Mouse (Mus musculus): ENCODE results near the gene Zfp800. TPM values are rescaled to one million over a fixed set of nuclear protein-coding genes. Genes with fewer than 3 reads are reported as not detected.

Gene Zfp800
- polyA plus RNA-seq, 1 experiment from 2014 or later, result 23.2 TPM

GRCm38 (mm10) chr6:28260425-28261191, 137.2 kb downstream of the Zfp800 start:
- H3K4me2 ChIP-seq (replicated peaks; ENCODE audit: low read depth, low read length), result peak overlapping the region; percentile 86
- H3K27ac ChIP-seq (ENCODE audit: low read depth, low read length), result no peak overlapping the region; the same call in 1 of the 2 replicates
- H3K4me3 ChIP-seq (ENCODE audit: low read length), result peak overlapping the region; percentile 84
- no peaks in the 10 kb centered on the region for H3K27me3 ChIP-seq (ENCODE audit: control insufficient read depth, insufficient read depth, low read length)
- ATAC-seq (ENCODE audit: low FRiP score, low TSS enrichment), result no peak
- peak overlapping the region; percentile 79 for H3K9ac ChIP-seq (ENCODE audit: low read depth, low read length)
- no peaks in the 10 kb centered on the region for H3K9me3 ChIP-seq (ENCODE audit: control insufficient read depth, low read length)
- H3K4me1 ChIP-seq (ENCODE audit: control insufficient read depth, insufficient read depth, low read length), result no peaks in the 10 kb centered on the region
- WGBS, result 1% methylated on average over 50 of the region's 64 CpGs
- peaks cover 16% of the 10 kb centered on the region; the same call in 1 of the 2 replicates for H3K36me3 ChIP-seq (ENCODE audit: control insufficient read depth, insufficient read depth, low read length)

DNA sequence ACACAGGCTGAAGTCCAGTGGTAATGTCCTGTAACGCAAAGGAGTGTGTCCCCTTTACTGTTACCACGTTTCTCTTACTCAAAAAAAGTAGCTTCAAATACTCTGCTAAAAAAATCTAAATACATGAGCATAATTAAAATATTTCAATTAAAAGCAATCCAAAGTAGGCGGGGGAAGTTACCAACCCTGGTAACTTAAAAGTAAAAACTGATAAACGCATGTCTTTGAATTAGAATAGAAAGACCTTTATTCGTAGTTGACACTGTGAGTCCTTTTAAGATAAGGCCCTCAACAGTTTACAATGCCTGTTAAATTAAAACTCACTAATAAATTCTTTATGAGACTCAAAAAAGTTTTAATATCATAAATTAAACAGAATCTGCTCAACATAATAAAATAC, 138.1 kb downstream of the Zfp800 start:
- WGBS, result 91% methylated on average over 5 of the region's 5 CpGs
- H3K9ac ChIP-seq (ENCODE audit: low read depth, low read length), result no peak overlapping the region
- H3K4me1 ChIP-seq (ENCODE audit: control insufficient read depth, insufficient read depth, low read length), result no peaks in the 10 kb centered on the region
- no peaks in the 10 kb centered on the region for H3K9me3 ChIP-seq (ENCODE audit: control insufficient read depth, low read length)
- no peak overlapping the region for H3K4me2 ChIP-seq (replicated peaks; ENCODE audit: low read depth, low read length)
- no peak overlapping the region for H3K4me3 ChIP-seq (ENCODE audit: low read length)
- no peaks in the 10 kb centered on the region for H3K27me3 ChIP-seq (ENCODE audit: control insufficient read depth, insufficient read depth, low read length)
- H3K36me3 ChIP-seq (ENCODE audit: control insufficient read depth, insufficient read depth, low read length), result peaks cover 21% of the 10 kb centered on the region; the same call in 1 of the 2 replicates
- ATAC-seq (ENCODE audit: low FRiP score, low TSS enrichment), result no peak
- H3K27ac ChIP-seq (ENCODE audit: low read depth, low read length), result no peak overlapping the region

- H3K4me2 ChIP-seq (replicated peaks; ENCODE audit: low read depth, low read length), result no peak overlapping the region
- no peaks in the 10 kb centered on the region for H3K9me3 ChIP-seq (ENCODE audit: control insufficient read depth, low read length)
- H3K9ac ChIP-seq (ENCODE audit: low read depth, low read length), result no peak overlapping the region
- H3K27me3 ChIP-seq (ENCODE audit: control insufficient read depth, insufficient read depth, low read length), result no peaks in the 10 kb centered on the region
- H3K36me3 ChIP-seq (ENCODE audit: control insufficient read depth, insufficient read depth, low read length), result peaks cover 24% of the 10 kb centered on the region; the same call in 1 of the 2 replicates
- ATAC-seq (ENCODE audit: low FRiP score, low TSS enrichment), result no peak
- no peak overlapping the region for H3K4me3 ChIP-seq (ENCODE audit: low read length)
- 49% methylated on average over 1 of the region's 1 CpGs for WGBS
- H3K27ac ChIP-seq (ENCODE audit: low read depth, low read length), result no peak overlapping the region
- no peaks in the 10 kb centered on the region for H3K4me1 ChIP-seq (ENCODE audit: control insufficient read depth, insufficient read depth, low read length)
Measured at GRCm38 (mm10) chr6:28258440-28258839, 139.4 kb downstream of the Zfp800 start.

- 92% methylated on average over 1 of the region's 1 CpGs for WGBS
Measured at GRCm38 (mm10) chr6:28257772-28258171, 140.0 kb downstream of the Zfp800 start.

GRCm38 (mm10) chr6:28252790-28253189, 145.0 kb downstream of the Zfp800 start:
- Histone ChIP-seq H3K27me3 (ENCODE audit: control insufficient read depth, insufficient read depth, low read length) (no peaks in the 10 kb centered on the region), H3K4me2 (replicated peaks; ENCODE audit: low read depth, low read length) (no peak overlapping the region), H3K4me3 (ENCODE audit: low read length) (no peak overlapping the region), H3K36me3 (ENCODE audit: control insufficient read depth, insufficient read depth, low read length) (peaks cover 23% of the 10 kb centered on the region; the same call in 1 of the 2 replicates), H3K27ac (ENCODE audit: low read depth, low read length) (no peak overlapping the region), H3K9me3 (ENCODE audit: control insufficient read depth, low read length) (no peaks in the 10 kb centered on the region), H3K9ac (ENCODE audit: low read depth, low read length) (no peak overlapping the region), H3K4me1 (ENCODE audit: control insufficient read depth, insufficient read depth, low read length) (no peaks in the 10 kb centered on the region)
- no peak for ATAC-seq (ENCODE audit: low FRiP score, low TSS enrichment)

More at GRCm38 (mm10) chr6:28257772-28258171, 140.0 kb downstream of the Zfp800 start:
- ATAC-seq (ENCODE audit: low FRiP score, low TSS enrichment), result no peak
- Histone ChIP-seq H3K27ac (ENCODE audit: low read depth, low read length) (no peak overlapping the region), H3K27me3 (ENCODE audit: control insufficient read depth, insufficient read depth, low read length) (no peaks in the 10 kb centered on the region), H3K9ac (ENCODE audit: low read depth, low read length) (no peak overlapping the region), H3K9me3 (ENCODE audit: control insufficient read depth, low read length) (no peaks in the 10 kb centered on the region), H3K4me1 (ENCODE audit: control insufficient read depth, insufficient read depth, low read length) (no peaks in the 10 kb centered on the region), H3K4me2 (replicated peaks; ENCODE audit: low read depth, low read length) (no peak overlapping the region), H3K36me3 (ENCODE audit: control insufficient read depth, insufficient read depth, low read length) (peaks cover 27% of the 10 kb centered on the region; the same call in 1 of the 2 replicates), H3K4me3 (ENCODE audit: low read length) (no peak overlapping the region)

- Histone ChIP-seq H3K9ac (ENCODE audit: low read depth, low read length) (no peak overlapping the region), H3K27me3 (ENCODE audit: control insufficient read depth, insufficient read depth, low read length) (no peaks in the 10 kb centered on the region), H3K9me3 (ENCODE audit: control insufficient read depth, low read length) (no peaks in the 10 kb centered on the region), H3K4me1 (ENCODE audit: control insufficient read depth, insufficient read depth, low read length) (no peaks in the 10 kb centered on the region), H3K36me3 (ENCODE audit: control insufficient read depth, insufficient read depth, low read length) (peaks cover 18% of the 10 kb centered on the region), H3K27ac (ENCODE audit: low read depth, low read length) (no peak overlapping the region), H3K4me3 (ENCODE audit: low read length) (no peak overlapping the region), H3K4me2 (replicated peaks; ENCODE audit: low read depth, low read length) (no peak overlapping the region)
- WGBS, result 83% methylated on average over 2 of the region's 2 CpGs
- no peak for ATAC-seq (ENCODE audit: low FRiP score, low TSS enrichment)
Measured at GRCm38 (mm10) chr6:28248211-28248610, 149.6 kb downstream of the Zfp800 start.

DNA sequence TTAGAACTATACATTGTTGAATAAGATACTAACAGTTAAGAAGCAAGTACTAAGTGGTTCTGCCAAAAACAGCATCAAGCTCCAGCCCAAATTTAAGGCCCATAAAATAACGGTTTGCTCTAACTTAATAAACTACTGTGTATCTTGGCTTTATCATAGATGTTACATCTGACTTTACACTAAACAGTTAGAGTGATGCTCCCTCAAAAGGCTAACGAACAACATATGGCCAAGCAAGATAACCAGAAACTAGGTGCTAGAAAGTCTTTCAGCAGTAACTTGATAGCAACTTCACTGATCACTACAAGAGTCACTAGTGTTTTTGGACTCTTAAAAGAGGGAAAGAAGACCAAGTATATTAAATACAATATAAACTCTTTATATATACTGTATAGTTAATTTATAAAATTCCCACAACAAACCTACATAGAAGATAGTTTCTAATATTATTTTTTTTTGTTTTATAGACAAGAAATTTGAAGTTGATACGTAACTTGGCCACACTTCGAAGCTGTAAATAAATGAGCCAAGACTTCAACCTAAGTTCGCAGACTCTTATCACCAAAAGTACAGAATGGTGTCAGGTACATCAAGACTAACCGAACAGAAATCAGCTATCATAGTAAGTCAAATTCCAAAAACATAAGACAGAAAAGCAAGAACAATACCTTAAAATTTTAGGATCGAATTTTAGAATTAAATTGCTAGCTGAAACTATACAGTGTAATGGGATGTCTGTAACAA, 165.0 kb downstream of the Zfp800 start:
- H3K27me3 ChIP-seq (ENCODE audit: control insufficient read depth, insufficient read depth, low read length), result no peaks in the 10 kb centered on the region
- H3K36me3 ChIP-seq (ENCODE audit: control insufficient read depth, insufficient read depth, low read length), result peaks cover 3% of the 10 kb centered on the region; the same call in 1 of the 2 replicates
- no peak overlapping the region for H3K4me3 ChIP-seq (ENCODE audit: low read length)
- no peak overlapping the region for H3K4me2 ChIP-seq (replicated peaks; ENCODE audit: low read depth, low read length)
- WGBS, result 87% methylated on average over 7 of the region's 7 CpGs
- no peaks in the 10 kb centered on the region for H3K9me3 ChIP-seq (ENCODE audit: control insufficient read depth, low read length)
- H3K27ac ChIP-seq (ENCODE audit: low read depth, low read length), result no peak overlapping the region
- no peak overlapping the region for H3K9ac ChIP-seq (ENCODE audit: low read depth, low read length)
- ATAC-seq (ENCODE audit: low FRiP score, low TSS enrichment), result no peak
- no peaks in the 10 kb centered on the region for H3K4me1 ChIP-seq (ENCODE audit: control insufficient read depth, insufficient read depth, low read length)

- no peaks in the 10 kb centered on the region for H3K4me1 ChIP-seq (ENCODE audit: control insufficient read depth, insufficient read depth, low read length)
- H3K27ac ChIP-seq (ENCODE audit: low read depth, low read length), result no peak overlapping the region
- no peak overlapping the region for H3K4me2 ChIP-seq (replicated peaks; ENCODE audit: low read depth, low read length)
- no peaks in the 10 kb centered on the region for H3K9me3 ChIP-seq (ENCODE audit: control insufficient read depth, low read length)
- H3K4me3 ChIP-seq (ENCODE audit: low read length), result no peak overlapping the region
- peaks cover 3% of the 10 kb centered on the region; the same call in 1 of the 2 replicates for H3K36me3 ChIP-seq (ENCODE audit: control insufficient read depth, insufficient read depth, low read length)
- H3K9ac ChIP-seq (ENCODE audit: low read depth, low read length), result no peak overlapping the region
- no peak for ATAC-seq (ENCODE audit: low FRiP score, low TSS enrichment)
- H3K27me3 ChIP-seq (ENCODE audit: control insufficient read depth, insufficient read depth, low read length), result no peaks in the 10 kb centered on the region
- 81% methylated on average over 3 of the region's 3 CpGs for WGBS
Measured at GRCm38 (mm10) chr6:28228085-28228484, 169.7 kb downstream of the Zfp800 start.

DNA sequence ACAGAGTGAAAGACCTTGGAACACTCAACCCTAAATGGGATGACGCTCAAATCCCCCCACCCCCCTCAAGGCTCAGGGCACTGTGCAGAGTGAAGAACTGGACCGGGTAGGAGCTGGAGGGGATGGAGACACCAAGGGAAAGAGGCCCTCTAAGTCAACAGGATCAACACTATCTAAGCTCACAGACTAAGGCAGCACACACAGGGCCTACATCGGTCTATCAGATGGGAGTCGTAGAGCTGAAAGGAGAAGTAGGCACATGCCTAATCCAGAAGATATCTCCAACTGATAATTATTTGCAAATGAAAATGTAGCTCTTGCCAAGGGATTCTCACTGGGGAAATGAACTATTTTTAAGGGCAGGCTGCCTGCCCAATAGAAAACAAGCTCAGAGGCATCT, 176.8 kb downstream of the Zfp800 start:
- 93% methylated on average over 4 of the region's 4 CpGs for WGBS
- Histone ChIP-seq H3K9me3 (ENCODE audit: control insufficient read depth, low read length) (no peaks in the 10 kb centered on the region), H3K4me1 (ENCODE audit: control insufficient read depth, insufficient read depth, low read length) (no peaks in the 10 kb centered on the region), H3K27me3 (ENCODE audit: control insufficient read depth, insufficient read depth, low read length) (no peaks in the 10 kb centered on the region), H3K4me2 (replicated peaks; ENCODE audit: low read depth, low read length) (no peak overlapping the region), H3K27ac (ENCODE audit: low read depth, low read length) (no peak overlapping the region), H3K4me3 (ENCODE audit: low read length) (no peak overlapping the region), H3K9ac (ENCODE audit: low read depth, low read length) (no peak overlapping the region), H3K36me3 (ENCODE audit: control insufficient read depth, insufficient read depth, low read length) (no peaks in the 10 kb centered on the region)
- ATAC-seq (ENCODE audit: low FRiP score, low TSS enrichment), result no peak

All from kidney, embryonic 14.5 days (tissue).